Mouse (Mus musculus): ENCODE measurements at regions not wholly inside any gene's neighbourhood (a gene's known extent, or its start where the extent isn't known, plus 50 kb on each side); places are given as distances from the start of the nearest gene placed in this dataset.
"Not testable (repeated sequence)": the region's sequence is repeated elsewhere in the genome, so short reads cannot be mapped to it uniquely, and the experiment has no call there.

DNA sequence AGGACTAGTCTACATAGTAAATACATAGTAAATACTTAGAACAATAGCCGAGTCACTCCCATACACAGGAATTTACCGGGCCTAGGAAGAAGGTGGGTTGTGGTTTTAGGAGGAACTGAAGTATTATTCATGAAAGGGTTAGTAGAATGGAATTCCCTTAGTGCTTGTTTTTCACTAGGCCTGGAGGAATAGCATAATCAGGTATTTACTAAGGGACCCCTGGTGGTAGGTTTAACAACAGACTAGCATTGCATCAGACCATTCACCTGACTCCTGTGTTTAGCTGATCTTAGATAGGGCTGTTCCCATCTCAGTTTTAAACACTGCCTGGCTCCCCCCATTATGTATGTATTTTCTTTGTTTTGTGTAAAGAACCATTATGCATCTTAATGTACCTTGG is 339.0 kb downstream of the Dync2h1 start:
- DNase-seq: not testable (repeated sequence)

- not testable (repeated sequence) for DNase-seq
Observed at GRCm38 (mm10) chr9:6834936-6835335, 349.3 kb downstream of the Dync2h1 start.

DNA sequence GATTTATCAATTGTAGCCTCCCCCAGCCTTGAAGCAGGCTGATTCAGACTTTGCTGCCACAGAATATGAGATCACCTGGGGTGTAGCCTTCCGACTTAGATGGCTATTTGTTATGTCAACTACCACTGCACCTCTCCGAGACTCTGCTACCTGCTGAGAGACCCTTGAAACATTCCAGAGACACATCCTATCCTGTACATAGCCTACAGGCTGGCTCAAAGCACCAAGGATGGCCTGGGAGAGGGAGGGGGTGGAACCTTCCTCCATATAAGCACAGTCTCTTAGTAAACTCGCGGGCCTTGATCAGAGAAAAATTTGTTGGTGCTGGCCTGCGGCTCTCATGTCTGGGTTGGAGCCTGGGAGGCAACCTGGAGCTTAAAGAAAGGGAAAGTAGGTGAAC is 349.8 kb downstream of the Dync2h1 start:
- DNase-seq: no peak

DNA sequence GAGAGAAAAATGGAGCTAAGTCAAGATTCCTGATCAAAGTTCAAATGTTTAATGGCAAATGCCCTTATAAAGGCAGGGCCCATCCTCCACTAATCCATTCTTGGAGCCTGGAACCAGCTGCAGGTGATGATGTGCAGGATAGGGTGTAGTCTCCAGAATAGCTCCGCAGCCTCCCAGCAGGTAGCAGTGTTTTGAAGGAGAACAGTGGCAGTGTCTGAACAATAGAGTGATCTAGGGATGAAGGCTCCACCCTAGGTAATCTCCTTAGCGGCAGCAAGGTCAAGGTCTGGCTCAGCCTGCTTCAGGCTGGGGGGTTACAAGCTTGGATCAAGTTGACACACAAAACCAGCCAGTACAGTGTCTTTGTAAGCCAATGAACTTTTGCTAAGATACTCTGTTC is 351.4 kb downstream of the Dync2h1 start:
- DNase-seq: no peak

- not testable (repeated sequence) for DNase-seq
Observed at GRCm38 (mm10) chr9:6831642-6832041, 352.6 kb downstream of the Dync2h1 start.

- DNase-seq: no peak
Observed at GRCm38 (mm10) chr9:6826581-6826980, 357.7 kb downstream of the Dync2h1 start.

DNA sequence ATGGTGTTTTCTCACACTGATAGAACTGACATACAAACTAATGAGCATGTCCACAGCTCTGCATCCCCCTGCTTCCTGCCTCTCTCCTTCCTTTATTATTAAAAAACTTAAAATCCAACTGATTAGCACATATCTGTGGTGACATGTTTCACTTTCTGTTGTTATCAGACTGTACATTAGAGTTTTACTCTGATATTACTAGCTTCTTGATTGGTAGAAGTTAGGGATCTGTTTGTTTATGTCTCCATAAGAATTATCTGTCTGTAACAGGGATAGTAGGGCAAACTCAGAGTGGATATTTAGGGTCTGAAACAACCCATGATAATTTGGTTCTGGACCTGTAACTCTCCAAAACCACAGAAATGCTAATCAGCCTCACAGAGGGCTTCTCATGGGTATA is 358.6 kb downstream of the Dync2h1 start:
- DNase-seq: no peak

- not testable (repeated sequence) for DNase-seq
Observed at GRCm38 (mm10) chr9:6823946-6824345, 360.3 kb downstream of the Dync2h1 start.

DNA sequence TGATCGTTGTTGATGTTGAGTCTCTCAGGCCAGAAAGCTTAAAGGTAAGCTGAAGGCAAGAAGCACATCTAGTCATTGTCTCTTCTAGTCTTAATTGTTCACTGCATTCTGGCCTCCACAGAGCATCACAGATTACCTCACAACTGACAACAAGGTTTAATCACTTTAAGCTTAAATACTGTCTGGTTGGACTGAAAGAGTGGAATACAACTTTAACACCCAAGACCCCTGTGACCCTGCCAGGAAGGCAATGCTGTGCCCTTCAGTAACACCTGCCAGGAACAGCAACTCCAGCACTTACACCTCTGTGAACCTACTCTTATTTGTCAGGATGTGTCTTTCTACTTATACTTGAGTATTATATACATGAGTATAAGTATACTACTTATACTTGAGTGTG is 360.7 kb downstream of the Dync2h1 start:
- no peak for DNase-seq

DNA sequence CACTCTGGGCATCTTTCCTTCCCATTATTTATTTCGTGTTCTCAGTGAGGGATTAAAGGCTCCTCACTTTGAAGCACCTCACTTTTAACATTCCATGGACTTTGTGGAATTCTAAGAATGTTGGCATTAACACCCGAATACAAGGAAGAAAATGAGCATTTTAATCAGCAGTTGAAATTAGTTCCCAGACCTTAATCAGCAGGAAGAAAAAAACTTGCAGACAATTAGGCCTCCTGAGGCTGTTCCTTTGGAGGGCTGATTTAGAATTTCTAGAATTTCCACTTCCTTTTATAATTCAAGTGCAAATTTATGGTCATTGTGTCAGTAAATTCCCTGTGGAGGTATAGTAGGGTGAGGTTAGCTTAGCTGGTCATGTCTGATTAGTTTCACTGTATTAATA is 407.6 kb downstream of the Dync2h1 start:
- no peak for DNase-seq

- no peak for DNase-seq
Observed at GRCm38 (mm10) chr9:6741478-6741877, 442.8 kb downstream of the Dync2h1 start.

- DNase-seq: no peak
Observed at GRCm38 (mm10) chr9:6736411-6736810, 447.8 kb downstream of the Dync2h1 start.

GRCm38 (mm10) chr9:6726411-6726810 is 456.8 kb upstream of the Ddi1 start:
- no peak for DNase-seq

GRCm38 (mm10) chr9:6677225-6677718 is 407.6 kb upstream of the Ddi1 start:
- DNase-seq: no peak

GRCm38 (mm10) chr9:6668001-6668969 is 398.6 kb upstream of the Ddi1 start:
- peak; percentile 78 for DNase-seq

- no peak for DNase-seq
Observed at GRCm38 (mm10) chr9:6665679-6666078, 396.0 kb upstream of the Ddi1 start.

DNA sequence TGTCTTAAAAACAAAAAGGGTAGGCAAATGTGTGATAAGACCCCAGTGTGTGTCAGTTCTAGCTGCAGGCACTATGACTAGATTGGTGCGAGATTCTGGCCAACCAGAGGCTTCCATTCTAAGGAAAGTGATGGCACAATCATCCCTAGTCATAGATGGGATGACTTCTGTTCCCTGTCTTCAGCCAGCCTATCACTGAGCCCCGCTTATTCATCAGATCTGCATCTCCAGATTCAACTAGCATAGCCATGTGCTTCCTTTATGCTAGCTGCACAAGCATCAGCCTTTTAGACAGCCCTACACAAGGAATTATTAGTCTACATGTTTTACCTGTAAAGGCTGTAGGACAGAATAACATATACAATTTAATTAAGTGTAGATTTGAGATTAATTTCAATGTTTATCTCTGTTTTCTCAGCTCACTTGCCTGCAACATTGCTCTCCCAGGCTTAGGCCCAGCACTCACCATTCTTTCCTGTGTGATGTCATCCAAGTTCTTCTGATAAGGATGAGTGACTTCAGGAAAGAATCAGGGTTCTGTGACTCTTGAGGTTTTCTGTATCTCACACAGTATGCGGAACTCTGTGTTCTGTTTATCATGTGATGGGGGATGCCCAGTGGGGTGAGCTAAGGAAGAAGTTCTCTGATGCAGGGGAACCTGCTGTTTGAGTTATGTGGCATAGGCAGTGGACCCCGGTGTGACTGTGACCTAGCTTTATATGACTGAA is 382.8 kb upstream of the Ddi1 start:
- no peak for DNase-seq

GRCm38 (mm10) chr9:6651572-6652236 is 382.1 kb upstream of the Ddi1 start:
- no peak for DNase-seq

- no peak for DNase-seq
Observed at GRCm38 (mm10) chr9:6645796-6646309, 376.2 kb upstream of the Ddi1 start.

DNA sequence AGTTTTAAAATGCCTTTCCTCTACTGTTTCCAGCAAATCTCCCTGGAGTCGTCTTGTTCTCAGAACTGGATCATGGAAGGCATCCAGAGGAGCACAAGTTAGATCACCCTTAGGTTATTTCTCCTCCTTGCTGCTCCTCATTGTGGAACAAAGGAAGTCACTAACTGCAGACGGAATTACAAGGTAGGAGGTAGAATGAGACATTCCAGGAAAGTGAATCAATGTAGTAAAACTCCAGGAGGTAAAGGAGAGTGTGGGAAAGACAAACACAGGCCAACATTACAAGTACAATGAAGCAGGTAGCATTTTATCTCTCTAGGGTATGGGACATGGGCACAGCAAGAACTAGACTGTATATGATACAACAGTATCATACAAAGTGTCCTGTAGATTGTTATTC is 375.7 kb upstream of the Ddi1 start:
- DNase-seq: no peak

DNA sequence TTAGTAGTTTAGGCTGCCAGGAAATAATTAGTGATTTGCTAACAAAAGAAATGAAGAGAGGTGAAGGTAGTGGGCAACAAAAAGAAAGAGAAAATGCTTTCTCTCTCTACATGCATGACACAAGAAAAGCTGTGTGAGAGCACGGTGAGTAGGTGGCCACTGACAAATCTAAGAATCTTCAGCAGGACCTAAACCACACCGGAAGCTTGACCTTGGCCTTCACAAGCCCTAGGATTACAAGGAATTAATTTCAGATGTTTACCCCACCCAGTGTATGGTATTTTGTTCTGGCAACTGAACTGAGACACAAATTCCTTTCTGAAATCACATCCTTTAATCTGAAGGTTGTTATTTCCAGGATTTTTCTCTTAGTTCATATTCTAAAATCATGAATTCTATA is 347.5 kb upstream of the Ddi1 start:
- no peak for DNase-seq

GRCm38 (mm10) chr9:6609284-6609627 is 339.6 kb upstream of the Ddi1 start:
- no peak for DNase-seq

Measured in retina, postnatal 1 day (tissue).